Mouse (Mus musculus) left cerebral cortex, adult 8-10 months (tissue): Measurements from ENCODE around the gene Gca. TPM values are rescaled to one million over a fixed set of nuclear protein-coding genes. Genes with fewer than 3 reads are reported as not detected.

ENCODE experiments used
- DNase-seq, 2 experiments: peaks; one replicate each; pipeline ENCODE4 v3.0.0; 2022; ENCODE audit warnings: low spot score in 2 of 2
- total RNA-seq, 4 experiments: library from RNA; stranded (reverse); gene quantifications; 2 replicates each; pipeline ENCODE4 v1.2.4; 2022

The Gca gene
- 10 to 100 TPM; 14.1 to 17.3 (median 16.5) TPM for total RNA-seq

DNA sequence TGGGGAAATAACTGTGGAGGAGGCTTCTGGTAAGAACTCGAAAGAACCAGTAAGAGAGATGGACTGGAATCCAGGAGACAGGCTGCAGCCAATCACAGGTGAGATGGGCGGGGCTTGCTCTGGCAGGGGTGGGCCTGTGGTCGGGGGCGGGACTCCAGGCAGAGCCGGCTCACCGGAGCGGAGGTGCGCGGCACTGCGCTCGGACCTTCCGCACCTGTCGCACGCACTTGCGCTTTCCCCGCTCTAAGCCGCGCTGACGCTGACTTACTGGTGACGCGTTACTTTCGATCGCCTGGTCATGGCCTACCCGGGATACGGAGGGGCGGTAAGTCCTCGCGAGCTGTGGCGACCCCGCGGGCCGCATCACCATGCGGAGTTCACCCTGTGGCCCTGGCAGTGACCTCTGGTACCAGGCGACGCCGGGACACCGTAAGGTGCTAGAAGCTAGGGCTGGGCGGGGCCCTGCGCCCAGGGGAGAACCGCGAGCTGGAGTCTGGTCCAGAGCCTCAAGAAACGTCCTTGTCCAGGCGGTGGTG lies at the start of gene Gca:
Gca (plus strand) TSS at position 151 of the 536 bp plus-strand sequence.
- DNase-seq: peak; percentile 56 to 78

DNA sequence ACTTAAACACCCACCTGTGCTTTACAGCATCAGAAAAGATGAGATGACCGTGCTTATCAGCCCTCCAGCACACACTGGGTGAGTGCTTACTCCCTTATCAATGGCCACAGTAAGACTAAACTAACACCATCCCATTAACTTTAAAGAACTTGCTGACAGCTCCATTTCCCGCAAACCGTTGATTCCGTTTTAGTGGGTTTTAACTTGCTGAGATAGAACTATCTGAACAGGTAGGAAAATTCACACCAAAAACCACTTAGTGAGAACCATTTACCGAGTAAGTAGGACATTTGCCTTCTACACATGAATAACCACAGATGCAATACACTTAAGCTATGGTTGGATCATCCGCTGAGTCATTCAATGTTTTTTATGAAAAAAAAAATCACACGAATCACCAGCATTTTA lies 45.1 kb upstream of the Gca start:
- DNase-seq: no peak

DNA sequence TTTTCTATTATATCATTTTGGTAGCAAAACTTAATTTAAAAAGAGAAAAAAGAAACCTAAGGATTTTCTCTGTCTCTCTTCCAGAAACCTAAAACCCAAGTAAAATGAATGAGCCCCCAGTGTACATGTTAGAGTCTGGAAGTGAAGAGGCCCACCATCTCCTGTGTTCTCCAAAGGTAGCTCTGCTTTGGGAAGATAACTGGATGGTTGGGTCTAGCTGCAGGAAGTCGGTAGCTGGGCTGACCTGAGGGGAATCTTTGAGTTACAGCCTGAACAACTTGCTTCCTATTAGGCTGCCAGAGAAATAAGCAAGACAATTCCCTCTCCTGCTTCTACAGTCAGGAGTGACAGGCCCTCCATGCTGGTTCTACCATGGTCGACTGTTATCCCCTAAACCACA lies 44.4 kb upstream of the Gca start:
- DNase-seq: no peak

DNA sequence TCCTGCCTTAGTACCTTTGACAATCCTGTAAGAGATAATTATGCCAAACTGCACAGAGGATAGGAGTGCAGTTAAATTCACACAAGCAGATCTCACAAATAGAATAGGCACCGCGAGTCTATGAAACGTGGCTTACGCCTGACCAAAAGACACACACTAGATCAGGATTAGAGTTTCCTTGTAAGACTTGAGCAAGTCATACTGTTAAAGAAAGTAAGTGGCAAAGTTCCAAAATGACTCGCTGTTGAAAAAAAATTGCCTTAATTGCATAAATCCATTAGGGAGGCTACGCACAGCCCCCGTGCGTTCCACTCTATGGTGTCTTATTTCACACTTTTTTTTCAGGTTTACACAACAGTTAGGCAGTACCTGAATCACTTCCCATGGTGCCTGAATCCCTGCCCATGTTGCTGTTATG lies 41.1 kb upstream of the Gca start:
- no peak for DNase-seq

DNA sequence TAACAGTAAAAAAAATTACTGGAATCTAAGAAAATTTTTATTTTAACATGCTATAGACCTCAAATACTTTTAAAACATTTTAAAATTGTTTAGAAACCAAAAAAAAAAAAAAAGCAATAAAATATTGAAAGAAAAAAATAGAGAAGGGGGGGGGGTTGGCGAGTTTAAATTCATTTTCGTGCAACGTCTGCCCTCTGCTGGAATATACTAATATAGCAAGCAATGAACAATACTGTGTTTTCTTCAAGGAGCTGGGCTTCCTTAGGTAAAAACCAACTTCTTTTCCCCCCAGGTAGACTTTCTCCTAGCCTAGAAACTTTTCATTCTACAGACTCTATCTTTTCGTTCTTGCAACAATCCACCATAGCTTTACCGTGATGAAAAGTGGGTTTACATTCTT lies 36.4 kb upstream of the Gca start:
- no peak for DNase-seq

DNA sequence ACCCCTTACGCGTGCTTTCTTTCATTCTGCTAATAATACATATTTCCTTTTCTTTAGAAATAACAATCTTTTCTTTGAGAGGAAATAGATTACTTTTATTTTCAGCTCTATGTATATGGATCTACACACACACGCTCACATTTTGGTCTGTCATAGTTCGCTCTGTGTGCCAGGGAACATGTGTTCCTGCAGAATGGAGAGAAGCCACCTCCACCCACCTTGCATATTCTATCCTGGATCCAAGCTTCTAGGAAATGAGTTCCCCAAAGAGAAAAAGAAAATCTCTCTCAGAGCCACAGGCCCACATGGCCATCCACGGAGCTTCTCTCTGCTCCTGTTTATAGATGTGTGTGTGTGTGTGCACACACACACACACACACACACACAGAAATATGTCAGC lies 35.7 kb upstream of the Gca start:
- peak in 1 of 2 experiments; percentile 85 for DNase-seq

DNA sequence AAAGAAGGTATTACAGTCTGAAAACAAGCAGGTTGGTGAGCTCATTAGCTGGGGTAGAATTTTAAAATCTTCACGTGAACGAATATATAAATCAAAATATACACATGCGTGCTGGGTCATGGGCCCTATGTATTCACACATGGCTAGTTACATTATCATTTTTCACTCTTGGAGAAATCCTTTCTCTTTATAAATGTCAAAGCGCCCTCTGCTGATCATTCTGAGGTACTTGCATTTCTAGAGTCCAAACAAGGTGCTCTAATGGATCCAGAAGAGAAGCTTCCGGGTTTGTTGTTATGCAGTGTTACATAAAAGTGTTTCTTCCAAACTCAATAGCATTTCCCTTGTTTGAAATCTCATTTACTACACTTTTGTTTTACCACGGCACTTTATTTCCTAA lies 33.6 kb upstream of the Gca start:
- no peak for DNase-seq

DNA sequence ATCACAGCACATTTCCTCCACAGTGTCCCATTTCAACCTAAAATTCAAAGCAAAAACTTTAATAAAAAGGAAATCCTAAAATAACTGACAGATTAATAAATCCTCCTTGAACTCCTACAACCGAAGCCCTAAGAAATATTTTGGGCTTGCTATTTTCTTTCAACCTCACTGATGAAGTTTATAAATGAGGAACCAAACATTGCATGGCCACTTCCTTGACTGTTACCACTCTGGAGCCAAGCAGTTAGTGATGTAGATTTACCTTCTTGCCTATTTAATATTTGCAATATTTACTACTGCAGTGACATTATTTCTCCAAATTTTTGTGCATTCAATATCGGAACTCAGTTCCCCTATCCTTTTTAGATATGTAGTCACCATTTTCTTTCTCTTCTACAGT lies 24.2 kb upstream of the Gca start:
- DNase-seq: no peak

DNA sequence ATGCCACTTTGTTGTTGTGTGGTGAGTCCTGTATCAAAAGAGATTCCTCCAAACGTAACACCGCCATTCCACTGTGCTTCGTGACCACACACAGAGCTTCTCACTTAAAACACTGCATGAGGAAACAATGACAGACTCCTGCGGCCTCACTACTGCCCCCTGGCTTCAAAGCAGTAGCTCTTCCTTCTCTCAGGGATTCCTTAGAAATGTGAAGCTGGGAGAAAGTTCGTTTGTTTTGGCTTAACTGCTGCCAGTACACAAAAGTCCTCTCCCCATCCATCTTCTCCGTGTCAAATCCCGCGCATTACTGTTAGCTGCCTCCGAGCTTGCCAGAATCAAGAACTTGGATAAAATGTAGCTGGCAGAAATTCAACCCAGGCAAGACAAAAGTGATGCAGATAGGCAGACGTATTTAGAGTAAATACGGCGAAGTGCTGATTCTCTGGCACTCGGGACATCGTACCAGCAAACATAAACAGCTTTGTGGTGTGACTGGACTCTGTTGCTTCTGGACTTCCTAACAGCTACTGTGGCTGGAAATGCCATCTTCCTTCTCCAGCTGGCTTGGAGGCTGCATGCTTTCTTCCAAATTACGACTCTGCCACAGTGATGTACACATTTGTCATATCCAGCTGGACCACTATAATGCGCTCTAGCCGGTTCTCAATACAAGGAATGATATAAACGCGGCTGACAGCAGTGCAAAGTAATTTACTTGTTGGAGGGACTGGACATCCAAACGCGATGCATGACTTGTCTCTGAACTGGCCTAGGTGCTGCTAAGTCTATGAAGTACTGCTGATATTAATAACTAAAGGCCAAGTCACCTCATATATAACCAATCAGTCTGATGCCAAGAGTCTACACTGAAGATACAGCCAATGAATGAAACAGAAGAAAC lies 20.4 kb upstream of the Gca start:
- DNase-seq: no peak

DNA sequence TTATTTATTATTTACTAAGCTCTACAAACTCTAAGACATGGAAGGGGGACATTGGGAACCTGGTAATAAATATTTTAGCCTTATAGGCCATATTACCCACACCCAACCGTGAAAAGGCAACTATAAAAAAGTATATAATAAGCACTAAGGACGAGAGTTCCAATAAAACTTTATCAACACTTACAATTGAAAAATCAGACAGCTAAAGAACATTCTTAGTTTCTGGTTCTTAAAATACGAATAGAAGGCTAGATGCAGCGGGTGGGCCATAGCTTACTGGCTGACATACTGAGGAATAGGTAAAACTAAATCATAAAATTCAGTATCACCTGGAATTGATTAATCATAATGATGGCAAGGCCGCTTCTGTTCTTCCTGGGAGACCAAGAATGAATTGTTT lies 19.2 kb upstream of the Gca start:
- no peak for DNase-seq

DNA sequence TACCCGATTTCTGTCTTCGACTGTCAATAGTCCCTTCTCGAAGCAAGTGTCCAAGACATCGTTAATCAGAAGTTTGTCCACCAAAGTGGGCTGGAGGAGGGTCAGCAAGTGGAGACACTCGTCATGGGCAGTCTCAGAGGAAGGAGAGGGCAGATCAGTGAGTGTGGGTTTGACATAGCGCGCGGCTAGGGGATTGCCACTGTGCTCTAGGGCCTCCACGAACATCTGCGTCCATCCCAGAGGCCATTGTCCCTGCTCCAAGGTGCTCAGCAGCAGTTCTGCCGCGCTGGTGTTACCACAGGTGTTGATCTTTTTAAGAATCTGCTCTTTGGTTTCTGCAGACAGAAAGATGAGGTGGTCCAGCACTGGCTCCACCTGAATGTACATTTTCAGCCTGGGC lies 18.6 kb upstream of the Gca start:
- DNase-seq: no peak

DNA sequence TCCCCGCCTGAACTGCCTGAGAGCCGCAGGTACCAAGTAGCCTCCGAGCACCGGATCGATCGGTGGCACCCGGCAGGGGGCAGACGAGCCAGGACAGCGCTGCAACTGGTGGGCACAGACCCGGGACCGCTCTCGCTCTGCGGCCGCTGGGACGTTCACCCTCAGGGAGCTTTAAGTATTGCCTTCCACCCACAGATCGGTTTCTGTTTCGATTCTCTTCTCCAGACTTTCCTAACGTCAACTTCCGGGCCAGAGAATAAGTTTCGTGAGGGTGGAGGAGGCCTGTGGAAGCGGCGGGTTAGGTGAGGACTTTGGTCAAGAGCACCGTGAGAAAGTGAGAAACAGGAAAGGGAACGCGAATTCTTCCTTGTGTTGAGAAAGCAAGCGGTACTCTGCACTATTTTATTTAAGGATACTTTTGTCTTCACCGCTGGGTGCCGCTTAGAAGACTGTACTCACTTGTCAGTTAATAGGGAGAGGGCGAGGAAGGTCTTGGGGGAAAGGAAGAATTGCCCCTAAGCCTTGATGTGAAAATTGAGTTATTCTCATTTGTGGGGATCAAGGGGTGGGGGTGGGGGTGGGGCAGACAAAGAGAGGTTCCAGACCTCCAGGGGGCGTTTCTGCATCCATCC lies 18.0 kb upstream of the Gca start, which contains the start of gene Ifih1:
Ifih1 (minus strand) TSS at position 242 of the 632 bp plus-strand sequence.
- no peak for DNase-seq

DNA sequence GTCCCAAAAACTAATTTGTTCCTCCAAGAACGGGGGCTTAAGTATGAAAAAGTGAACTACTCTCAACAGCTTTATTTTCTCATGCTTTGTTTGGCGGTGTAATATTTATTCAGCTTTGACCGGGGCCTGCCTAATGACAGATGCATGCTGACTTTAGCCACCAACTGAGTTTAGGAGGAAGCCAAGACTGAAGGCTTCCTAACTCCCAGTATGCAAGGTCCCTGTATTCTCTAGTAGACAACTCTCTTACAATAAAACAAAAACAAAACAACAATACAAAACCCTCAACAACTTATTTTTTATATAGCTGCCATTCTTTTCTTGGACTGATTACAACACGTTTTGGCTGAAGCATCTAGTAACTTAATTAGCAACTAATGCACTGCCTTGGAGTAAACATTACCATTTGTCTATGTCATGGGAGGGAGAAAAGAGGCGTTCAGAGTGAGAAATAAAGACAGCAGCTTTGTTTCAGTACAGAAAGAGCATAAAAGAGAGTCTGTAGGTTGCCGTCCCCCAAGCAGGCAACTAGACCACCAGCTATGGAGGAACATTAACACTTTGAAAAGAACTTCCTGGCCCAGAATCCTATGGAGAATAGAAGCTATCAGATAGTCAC lies 17.3 kb upstream of the Gca start:
- DNase-seq: no peak

DNA sequence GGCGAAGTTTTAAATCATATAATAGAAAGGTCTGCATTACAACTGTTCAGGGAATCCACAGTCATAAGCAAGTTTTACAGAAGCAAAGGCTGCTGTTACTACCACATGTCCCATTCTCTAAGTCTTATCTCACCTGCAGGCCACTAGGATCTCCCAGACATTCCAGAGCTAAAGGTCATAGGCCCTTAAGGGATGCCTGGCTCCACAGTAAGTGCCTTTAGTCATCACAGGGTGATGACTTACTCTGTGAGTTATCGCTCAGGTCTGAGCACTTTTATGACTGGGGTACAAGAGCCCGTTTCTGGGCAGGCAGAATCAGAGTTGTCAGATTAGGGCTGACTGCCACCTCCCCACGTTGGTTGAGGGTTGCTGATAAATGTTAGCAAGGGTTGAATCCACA lies 12.2 kb upstream of the Gca start:
- DNase-seq: no peak

DNA sequence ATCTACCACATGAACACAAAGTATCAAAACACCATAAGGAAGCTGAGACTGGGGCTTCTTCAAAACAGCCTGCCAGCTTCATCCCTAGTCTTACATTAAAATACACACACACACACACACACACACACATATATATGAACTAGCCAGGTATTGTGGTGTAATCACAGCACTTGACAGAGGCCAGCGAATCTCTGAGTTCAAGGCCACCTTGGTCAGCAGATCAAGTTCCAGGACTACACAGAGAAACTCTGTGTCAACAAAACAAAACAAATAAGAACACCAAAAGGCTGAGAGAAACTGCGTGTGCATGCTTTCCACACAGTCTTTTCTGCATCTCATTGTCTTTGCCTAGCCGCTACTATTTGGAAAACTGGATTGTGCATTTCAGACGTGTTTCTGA lies 11.6 kb upstream of the Gca start:
- DNase-seq: no peak

DNA sequence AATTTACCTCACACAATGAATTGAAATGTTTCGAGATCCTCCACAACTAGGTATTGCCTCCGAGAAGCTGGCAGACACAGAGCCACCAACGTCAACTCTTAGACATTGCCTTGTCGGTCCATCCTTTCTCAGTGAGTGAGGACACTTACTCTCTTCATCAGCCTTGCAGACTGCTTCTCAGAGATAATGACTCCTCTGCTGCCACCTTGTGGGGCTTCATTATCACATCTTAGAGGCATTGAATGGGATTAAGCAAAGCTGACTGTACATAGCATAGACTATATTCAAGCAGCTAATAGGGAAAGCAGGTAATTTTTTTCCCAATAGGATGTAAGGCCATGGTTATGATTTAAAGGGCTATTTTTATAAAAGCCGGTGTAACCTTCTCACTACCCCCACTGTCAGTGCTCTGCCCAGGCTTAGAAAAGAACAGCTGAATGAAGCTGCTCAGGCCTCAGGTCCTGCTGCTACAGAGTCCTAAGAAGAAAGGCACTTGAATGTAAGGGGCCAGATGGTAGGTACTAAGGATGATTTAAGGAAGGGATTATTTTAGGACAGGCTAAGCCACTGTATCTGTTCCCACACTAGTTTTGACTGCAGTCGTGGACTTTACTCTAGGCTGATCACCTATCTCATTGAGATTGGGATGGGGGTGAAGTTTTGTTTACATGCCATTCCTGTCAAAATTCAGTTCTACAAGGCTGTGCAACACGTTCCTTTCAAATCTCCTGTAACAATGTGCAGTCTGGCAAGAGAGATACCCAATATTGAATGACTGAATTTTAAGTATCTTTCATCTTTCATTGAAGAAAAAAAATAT lies 9.4 kb upstream of the Gca start:
- peak in 1 of 2 experiments; percentile 64 for DNase-seq

DNA sequence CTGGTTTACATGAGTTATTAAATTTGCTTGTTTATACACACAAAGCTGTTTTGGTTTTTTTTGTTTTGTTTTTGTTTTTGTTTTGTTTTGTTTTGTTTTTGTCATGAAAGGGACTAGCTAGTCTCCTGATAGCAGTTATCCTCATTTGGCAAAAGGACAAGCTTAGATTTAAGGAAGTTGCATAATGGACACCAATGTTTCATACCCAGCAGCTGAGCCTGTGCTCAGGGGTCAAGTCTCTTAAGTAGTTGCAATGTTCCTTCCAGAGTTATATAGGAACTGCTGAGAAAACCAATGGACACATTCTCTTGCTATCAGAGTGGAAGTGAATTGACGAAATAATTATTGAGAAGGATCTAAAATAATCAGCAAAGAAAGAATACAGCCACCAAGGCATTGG lies 8.0 kb upstream of the Gca start:
- DNase-seq: no peak

DNA sequence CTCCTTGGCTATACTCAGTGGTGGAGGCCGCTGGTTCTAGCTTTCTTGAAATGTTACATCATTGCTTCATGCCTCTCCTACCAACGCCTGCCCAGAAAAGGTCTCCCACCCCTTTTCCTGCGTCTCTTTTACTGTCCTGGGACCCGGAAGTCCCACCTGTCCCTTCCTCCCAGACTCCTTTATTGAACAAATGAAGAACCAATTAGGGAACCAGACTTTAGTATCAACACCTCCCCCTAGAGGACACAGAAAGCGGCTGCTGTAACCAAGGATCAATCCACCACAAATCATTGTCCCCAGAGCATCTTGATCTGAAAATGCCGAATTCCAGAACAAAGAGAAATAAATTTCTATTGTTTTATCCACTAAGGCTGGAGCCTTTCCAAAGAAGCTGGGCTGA lies 3.5 kb upstream of the Gca start:
- no peak for DNase-seq

DNA sequence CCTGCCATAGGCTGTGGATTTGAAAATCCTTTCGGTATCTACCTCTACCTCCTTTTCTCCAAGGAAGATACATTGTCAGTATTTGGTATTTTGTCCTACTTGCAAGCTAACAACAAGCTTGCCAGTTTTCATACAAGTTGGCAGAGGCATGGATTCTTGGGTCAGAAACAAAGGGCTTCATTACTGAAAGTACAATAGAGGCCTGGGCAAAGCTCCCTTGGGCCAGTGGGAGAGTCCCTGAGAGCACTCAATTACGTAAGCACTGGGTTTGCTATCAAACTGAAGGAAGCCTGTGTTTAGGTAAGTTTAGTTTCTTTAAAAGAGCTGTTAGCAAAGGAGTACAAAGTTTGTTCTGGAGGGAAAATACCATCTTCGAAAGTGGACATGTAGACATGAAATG lies 1.5 kb upstream of the Gca start:
- DNase-seq: peak in 1 of 2 experiments; percentile 26

DNA sequence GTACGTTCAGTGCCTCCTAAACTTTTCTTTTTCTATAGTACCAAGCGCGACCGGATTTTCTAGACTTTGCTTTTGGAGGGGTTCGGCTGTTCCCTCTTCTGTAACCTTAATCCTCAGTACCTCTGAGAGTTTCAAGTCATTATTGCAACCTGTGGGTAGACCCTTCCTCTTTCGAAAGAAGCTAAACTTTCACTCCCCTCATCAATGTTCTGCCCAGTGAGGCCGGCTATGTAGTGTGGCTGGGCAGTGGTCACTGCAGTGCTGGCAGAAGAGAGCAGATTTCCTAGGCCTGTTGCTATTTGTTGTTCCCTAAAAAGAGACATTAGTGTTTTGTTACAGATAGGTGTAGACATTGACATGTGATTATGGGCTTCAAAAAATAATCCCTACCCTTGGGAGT lies 754 bp downstream of the Gca start:
- DNase-seq: no peak

DNA sequence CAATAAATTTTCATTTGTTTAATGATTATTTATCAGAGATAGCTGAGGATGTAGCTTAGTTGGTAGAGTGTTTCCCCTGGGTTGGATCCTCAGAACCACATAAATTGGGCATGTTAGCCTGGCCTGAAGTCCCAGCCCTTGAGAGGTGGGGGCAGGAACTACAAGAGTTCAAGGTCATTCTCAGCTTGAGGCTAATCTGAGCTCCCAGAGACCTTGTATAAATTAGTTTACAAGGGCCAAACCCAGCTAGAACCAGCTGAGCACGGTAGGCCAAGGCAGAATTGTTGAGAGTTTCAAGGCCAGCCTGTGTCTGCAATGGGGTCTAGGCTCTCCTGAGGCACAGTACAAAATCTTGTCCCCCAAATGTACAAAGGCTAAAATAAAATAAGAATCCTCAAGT lies 1.5 kb downstream of the Gca start:
- DNase-seq: no peak
